Mouse (Mus musculus) small intestine, adult 2 months (tissue): ENCODE data around the gene Nfib. TPM values are rescaled to one million over a fixed set of nuclear protein-coding genes. Genes with fewer than 3 reads are reported as not detected.
A peak's percentile ranks its signal among the peaks of the same experiment; 100 is the strongest.

Experiments used
- H3K27ac ChIP-seq: fragments of 200-500 bp; 2 replicates; pipeline ENCODE4 v1.5.1; 2012; ENCODE audit warnings: low read depth, low read length, control low read depth, inconsistent platforms; ENCODE audit not compliant: insufficient read depth
- H3K27me3 ChIP-seq: fragments of 200-500 bp; 2 replicates; pipeline ENCODE4 v1.6.1; 2012; ENCODE audit warnings: mild to moderate bottlenecking, moderate library complexity, low read length, inconsistent platforms; ENCODE audit not compliant: control insufficient read depth, insufficient read depth
- H3K36me3 ChIP-seq: fragments of 200-500 bp; 2 replicates; pipeline ENCODE4 v1.6.1; 2012; ENCODE audit warnings: mild to moderate bottlenecking, low read length, control low read depth, inconsistent platforms; ENCODE audit not compliant: control insufficient read depth, insufficient read depth
- H3K4me1 ChIP-seq: fragments of 200-500 bp; 2 replicates; pipeline ENCODE4 v1.6.1; 2012; ENCODE audit warnings: low read length, inconsistent platforms, mixed read lengths; ENCODE audit not compliant: control insufficient read depth, insufficient read depth, insufficient read length
- H3K4me3 ChIP-seq: fragments of 200-500 bp; 2 replicates; pipeline ENCODE4 v1.5.1; 2012; ENCODE audit warnings: low read depth, mild to moderate bottlenecking, control low read depth, inconsistent platforms, low read length, moderate library complexity
- CTCF ChIP-seq: fragments of 200-500 bp; IDR thresholded peaks from 2 replicates; pipeline ENCODE4 v1.5.1; 2012; ENCODE audit warnings: low read depth, mild to moderate bottlenecking, control low read depth, inconsistent platforms, low read length, moderate library complexity, mixed read lengths; ENCODE audit not compliant: insufficient replicate concordance, insufficient read length; ENCODE audit errors: extremely low read depth
- POLR2A ChIP-seq: fragments of 200-500 bp; IDR thresholded peaks from 2 replicates; pipeline ENCODE4 v1.6.1; 2012; ENCODE audit warnings: low read depth, mild to moderate bottlenecking, control low read depth, inconsistent platforms, low read length, moderate library complexity
- WGBS: fragments of 180-500 bp; shearing (Covaris S2); methylation state at CpG from one replicate; pipeline ENCODE4 v1.1.7; 2018; 5-methylcytosine and 5-hydroxymethylcytosine counted together
- polyA plus RNA-seq: library from polyadenylated mRNA; depleted of rRNA; stranded (reverse); fragments of >200 nt; gene quantifications from 2 replicates; pipeline ENCODE4 v1.2.3, GENCODE M21; 2012

Nfib gene
- polyA plus RNA-seq, 1 experiment = 4.7 TPM

DNA sequence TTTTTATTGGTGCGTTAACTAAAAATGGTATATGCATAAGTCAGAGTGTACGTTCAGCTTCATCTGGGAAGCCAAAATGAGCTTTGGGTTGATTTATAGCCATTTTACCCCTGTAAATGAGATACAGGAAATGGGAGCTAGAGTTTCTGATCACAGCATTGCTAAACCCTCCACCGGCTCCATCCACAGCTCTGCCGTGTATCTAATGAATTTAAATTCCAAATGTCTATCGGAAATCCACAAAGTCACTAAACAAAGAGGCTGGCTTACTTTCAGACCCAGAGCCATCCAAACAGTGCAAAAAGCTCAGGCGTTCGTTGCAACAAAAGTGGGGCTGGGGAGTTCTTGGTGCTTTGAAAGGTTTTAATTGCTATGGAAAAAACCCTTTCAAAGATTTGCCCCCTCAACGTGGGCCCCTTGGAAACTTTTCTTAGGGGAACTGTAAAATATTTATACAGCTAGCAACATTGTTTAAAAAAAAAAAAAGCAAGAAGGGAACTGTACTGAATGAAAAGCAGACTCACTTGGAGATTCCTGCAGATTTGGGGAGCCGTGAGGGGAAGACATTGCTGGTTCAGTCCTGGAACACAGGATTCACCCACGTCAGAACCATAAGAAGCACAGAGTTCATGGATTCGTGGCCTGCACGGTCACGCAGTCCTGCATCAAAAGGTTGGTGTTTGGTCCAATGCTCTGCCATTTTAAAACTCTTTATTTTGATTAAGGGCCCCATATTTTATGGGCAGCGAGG is 100.3 kb downstream of the Nfib start:
- Histone ChIP-seq H3K4me3 (no peak overlapping the region), H3K27ac (no peak overlapping the region), H3K4me1 (no peaks in the 10 kb centered on the region), H3K27me3 (no peaks in the 10 kb centered on the region; the same call in 1 of the 2 replicates), H3K36me3 (no peaks in the 10 kb centered on the region)
- WGBS = 73% methylated on average over 14 of the region's 14 CpGs
- TF ChIP-seq POLR2A (no peak), CTCF (no peak)

DNA sequence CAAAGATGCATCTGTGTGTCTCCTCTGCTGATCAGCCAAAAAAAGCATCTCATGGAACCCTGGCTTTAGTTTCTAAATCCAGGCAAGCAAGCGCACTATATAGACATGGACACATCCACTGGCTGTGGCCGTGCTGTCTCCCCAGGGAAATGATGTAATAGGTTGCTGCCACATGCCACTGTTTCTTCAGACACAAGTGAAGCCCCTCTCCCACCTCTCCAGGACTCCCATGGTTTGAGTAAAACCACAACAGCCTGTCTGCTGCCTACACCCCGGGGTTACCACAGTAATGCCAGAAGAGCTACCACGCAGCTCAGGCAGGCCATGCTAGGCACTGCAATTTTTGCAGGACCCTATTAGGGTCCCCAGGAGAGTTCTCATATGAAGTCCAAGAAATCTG is 101.0 kb downstream of the Nfib start:
- H3K27me3 ChIP-seq = no peaks in the 10 kb centered on the region; the same call in 1 of the 2 replicates
- no peaks in the 10 kb centered on the region for H3K4me1 ChIP-seq
- H3K36me3 ChIP-seq = no peaks in the 10 kb centered on the region
- no peak overlapping the region for H3K4me3 ChIP-seq
- no peak overlapping the region for H3K27ac ChIP-seq
- WGBS = 74% methylated on average over 4 of the region's 4 CpGs
- no peak for TF ChIP-seq POLR2A
- TF ChIP-seq CTCF = no peak

- TF ChIP-seq POLR2A = no peak
- TF ChIP-seq CTCF = no peak
- H3K27me3 ChIP-seq = no peaks in the 10 kb centered on the region
- 0 out of 2 replicates have a peak, but pooled peaks cover 2% of the 10 kb centered on the region for H3K4me1 ChIP-seq
- H3K4me3 ChIP-seq = no peak overlapping the region
- no peaks in the 10 kb centered on the region for H3K36me3 ChIP-seq
- WGBS = 53% methylated on average over 1 of the region's 1 CpGs
- no peak overlapping the region for H3K27ac ChIP-seq
These were observed 104.9 kb downstream of the Nfib start for GRCm38 (mm10) chr4:82600636-82601035.

DNA sequence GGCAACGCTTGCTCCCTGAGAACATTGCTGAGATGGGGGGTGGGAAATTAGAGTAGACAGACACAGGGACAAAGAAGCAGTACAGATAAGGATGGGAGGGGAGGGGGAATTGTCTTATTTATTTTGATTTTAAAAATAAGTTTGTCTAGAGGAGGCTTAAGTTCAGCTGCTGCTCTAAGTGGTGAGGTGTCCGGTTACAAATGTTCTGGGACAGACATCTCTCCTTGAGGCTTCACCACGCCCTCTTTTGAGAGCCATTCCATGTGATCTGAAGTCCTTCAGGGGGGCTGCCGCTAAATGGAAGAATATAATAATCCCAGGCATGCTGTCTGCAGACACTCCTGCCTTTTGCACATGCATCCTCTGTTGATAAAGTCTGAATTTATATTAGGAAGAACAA is 107.1 kb downstream of the Nfib start:
- Histone ChIP-seq H3K27ac (no peak overlapping the region), H3K4me1 (peaks cover 7% of the 10 kb centered on the region; the same call in 1 of the 2 replicates), H3K4me3 (no peak overlapping the region), H3K36me3 (no peaks in the 10 kb centered on the region), H3K27me3 (no peaks in the 10 kb centered on the region)
- WGBS = 71% methylated on average over 4 of the region's 4 CpGs
- TF ChIP-seq POLR2A (no peak), CTCF (no peak)

DNA sequence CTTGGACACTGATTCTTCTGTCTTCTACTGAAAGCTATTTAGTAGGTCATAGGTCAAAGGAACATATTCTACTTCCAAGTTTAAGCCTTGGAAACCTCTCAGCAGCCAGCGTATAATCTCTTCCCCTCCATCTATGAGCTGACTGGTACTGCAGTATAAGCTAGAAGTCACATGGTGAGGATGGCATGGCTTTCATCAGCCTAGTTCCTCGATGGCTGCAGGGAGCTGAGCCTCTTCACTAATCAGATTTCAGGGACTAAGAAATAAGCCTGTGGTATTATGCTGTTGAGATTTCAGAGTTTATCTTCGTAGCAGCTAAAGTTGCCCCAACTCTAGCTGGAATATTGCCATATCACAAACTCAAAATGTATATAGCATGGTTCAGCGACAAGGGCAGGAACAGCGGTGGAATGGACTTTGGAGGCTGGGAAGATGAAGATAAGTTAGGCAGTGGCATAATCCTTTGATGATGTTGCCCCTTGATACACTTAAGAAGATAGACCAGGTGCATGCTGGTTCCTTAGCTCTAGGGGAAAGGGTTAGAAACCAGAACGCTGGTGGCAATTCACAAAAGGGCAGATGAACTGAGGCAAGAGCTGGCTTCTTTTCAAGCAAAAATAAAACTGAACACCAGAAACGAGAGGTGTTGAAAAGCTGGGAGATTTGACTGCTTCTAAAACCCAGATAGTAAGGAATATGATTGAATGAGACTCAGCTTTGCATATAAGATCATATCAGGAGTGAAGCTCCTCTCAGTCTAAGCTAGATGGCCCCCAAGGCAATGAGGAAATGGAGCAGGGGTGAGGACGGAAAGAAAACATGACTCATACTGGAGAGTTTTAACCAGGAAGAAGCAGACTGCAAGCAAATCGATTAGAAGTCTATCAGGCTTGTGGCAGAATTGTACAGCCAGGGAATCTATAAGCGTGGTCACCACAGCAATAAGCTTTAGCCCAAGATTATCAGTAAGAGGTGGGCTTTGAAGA is 111.6 kb downstream of the Nfib start:
- Histone ChIP-seq H3K36me3 (no peaks in the 10 kb centered on the region), H3K27ac (peak overlapping the region; percentile 85), H3K27me3 (no peaks in the 10 kb centered on the region), H3K4me3 (no peak overlapping the region), H3K4me1 (peaks cover 11% of the 10 kb centered on the region; the same call in 1 of the 2 replicates)
- TF ChIP-seq CTCF = no peak
- TF ChIP-seq POLR2A = no peak
- WGBS = 25% methylated on average over 10 of the region's 10 CpGs

DNA sequence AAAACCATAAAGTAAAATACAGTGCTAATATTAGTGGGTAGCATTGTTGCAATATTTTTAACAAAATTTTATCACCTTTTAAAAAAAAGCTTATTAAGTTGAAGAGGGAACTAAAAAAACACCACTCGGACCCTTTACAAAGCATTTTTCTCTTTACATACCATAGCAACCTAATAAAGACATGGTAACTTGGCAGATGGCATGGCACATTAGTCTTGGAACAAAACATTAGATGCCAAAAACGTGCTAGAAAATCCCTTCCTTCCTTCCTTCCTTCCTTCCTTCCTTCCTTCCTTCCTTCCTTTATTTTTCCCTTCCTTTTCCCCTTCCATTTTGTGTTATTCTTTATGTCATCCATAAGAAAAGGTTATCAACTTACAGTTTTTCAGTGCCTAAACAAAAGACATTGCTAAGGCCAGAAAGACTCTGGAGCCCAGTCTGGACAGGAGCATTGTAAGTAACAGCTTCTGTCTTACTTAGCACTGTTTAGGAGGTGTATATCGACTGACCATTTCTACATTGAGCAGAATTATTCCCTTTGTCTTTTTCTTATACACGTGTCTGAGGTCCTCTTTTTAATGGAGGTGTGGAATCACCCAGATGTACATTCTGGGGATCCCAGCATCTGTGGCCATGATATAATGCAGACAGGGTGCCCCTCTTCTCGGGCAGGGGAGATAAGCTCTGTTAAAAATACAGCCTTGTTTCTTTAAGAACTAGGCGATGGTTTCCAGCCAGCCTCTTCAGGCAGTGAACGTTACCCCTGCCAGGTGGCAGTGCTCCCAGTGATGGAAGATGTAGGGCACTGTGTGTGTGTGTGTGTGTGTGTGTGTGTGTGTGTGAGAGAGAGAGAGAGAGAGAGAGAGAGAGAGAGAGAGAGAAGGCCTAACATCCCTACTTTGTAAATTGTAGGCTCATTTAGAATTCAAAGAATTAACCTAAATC is 113.2 kb downstream of the Nfib start:
- peaks cover 11% of the 10 kb centered on the region; the same call in 1 of the 2 replicates for H3K4me1 ChIP-seq
- WGBS = 49% methylated on average over 7 of the region's 7 CpGs
- H3K36me3 ChIP-seq = no peaks in the 10 kb centered on the region
- no peak for TF ChIP-seq POLR2A
- TF ChIP-seq CTCF = no peak
- no peak overlapping the region for H3K4me3 ChIP-seq
- no peak overlapping the region for H3K27ac ChIP-seq
- no peaks in the 10 kb centered on the region for H3K27me3 ChIP-seq
